Mouse (Mus musculus): Measurements from ENCODE around the gene Acat2. TPM values are rescaled to one million over a fixed set of nuclear protein-coding genes. Genes with fewer than 3 reads are reported as not detected.

Acat2 gene
- polyA plus RNA-seq, 1 experiment = not detected

GRCm38 (mm10) chr17:12916588-12917380, 43.8 kb downstream of the Acat2 start:
- TF ChIP-seq CTCF (IDR thresholded peaks at IDR 0.05; ENCODE audit: insufficient read depth, low read depth, low read length) (no peak), POLR2A (IDR thresholded peaks at IDR 0.05; ENCODE audit: insufficient read depth, low read depth, low read length) (no peak)
- Histone ChIP-seq H3K27ac (ENCODE audit: insufficient read depth, low read depth, low read length) (peak overlapping the region; percentile 48), H3K4me3 (ENCODE audit: insufficient read depth, low read depth, low read length) (peak overlapping the region; percentile 84), H3K4me1 (ENCODE audit: control insufficient read depth, insufficient read depth, low read length) (no peaks in the 10 kb centered on the region)
- under 1% methylated on average over 40 of the region's 40 CpGs for WGBS

- Histone ChIP-seq H3K4me1 (ENCODE audit: control insufficient read depth, insufficient read depth, low read length) (no peaks in the 10 kb centered on the region), H3K27ac (ENCODE audit: insufficient read depth, low read depth, low read length) (peak within 1 kb of the TSS; percentile 48), H3K4me3 (ENCODE audit: insufficient read depth, low read depth, low read length) (peak within 1 kb of the TSS; percentile 84)
- TF ChIP-seq POLR2A (IDR thresholded peaks at IDR 0.05; ENCODE audit: insufficient read depth, low read depth, low read length) (peak; percentile 74; the same call in 1 of the 2 replicates), CTCF (IDR thresholded peaks at IDR 0.05; ENCODE audit: insufficient read depth, low read depth, low read length) (no peak)
- WGBS = under 1% methylated on average over 56 of the region's 56 CpGs
These were observed 44.5 kb downstream of the Acat2 start, which contains the start of gene Mrpl18 for GRCm38 (mm10) chr17:12915881-12916583. TSS of gene Mrpl18 (minus strand) at chr17:12916345.

DNA sequence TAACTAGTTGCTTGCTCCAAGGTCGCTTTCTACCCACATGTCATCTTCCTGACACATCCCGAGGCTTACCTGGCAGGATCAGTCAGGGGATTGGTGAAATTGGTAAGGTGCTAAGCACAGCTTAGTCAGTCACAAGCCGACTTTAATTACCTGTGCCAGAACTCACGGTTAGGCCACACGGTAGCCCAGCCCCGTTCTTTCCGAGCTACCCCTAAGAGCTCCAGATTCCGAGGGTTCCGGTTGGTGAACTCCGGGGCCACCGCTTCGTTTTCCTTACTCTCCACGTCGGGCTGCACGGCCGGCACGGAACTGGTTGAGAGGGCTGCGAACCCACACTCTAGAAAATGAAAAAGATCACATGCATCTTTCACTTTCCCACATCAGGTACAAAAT, 45.1 kb downstream of the Acat2 start, which contains the start of gene Tcp1:
TSS of gene Tcp1 (plus strand) at position 214 of the 393 bp plus-strand sequence.
- H3K27ac ChIP-seq (ENCODE audit: insufficient read depth, low read depth, low read length) = peak within 1 kb of the TSS; percentile 48
- H3K4me1 ChIP-seq (ENCODE audit: control insufficient read depth, insufficient read depth, low read length) = no peaks in the 10 kb centered on the region
- H3K4me3 ChIP-seq (ENCODE audit: insufficient read depth, low read depth, low read length) = peak within 1 kb of the TSS; percentile 84
- no peak for TF ChIP-seq POLR2A (IDR thresholded peaks at IDR 0.05; ENCODE audit: insufficient read depth, low read depth, low read length)
- TF ChIP-seq CTCF (IDR thresholded peaks at IDR 0.05; ENCODE audit: insufficient read depth, low read depth, low read length) = no peak
- under 1% methylated on average over 18 of the region's 18 CpGs for WGBS

- no peak for TF ChIP-seq POLR2A (IDR thresholded peaks at IDR 0.05; ENCODE audit: insufficient read depth, low read depth, low read length)
- no peak for TF ChIP-seq CTCF (IDR thresholded peaks at IDR 0.05; ENCODE audit: insufficient read depth, low read depth, low read length)
- Histone ChIP-seq H3K4me3 (ENCODE audit: insufficient read depth, low read depth, low read length) (no peak overlapping the region), H3K27ac (ENCODE audit: insufficient read depth, low read depth, low read length) (no peak overlapping the region), H3K4me1 (ENCODE audit: control insufficient read depth, insufficient read depth, low read length) (no peaks in the 10 kb centered on the region)
- WGBS = 85% methylated on average over 8 of the region's 8 CpGs
These were observed 50.2 kb downstream of the Acat2 start for GRCm38 (mm10) chr17:12910391-12910790.

GRCm38 (mm10) chr17:12909361-12910280, 50.9 kb downstream of the Acat2 start, which contains the start of gene Pnldc1:
TSS of gene Pnldc1 (minus strand) at chr17:12910230.
- TF ChIP-seq POLR2A (IDR thresholded peaks at IDR 0.05; ENCODE audit: insufficient read depth, low read depth, low read length) = no peak
- TF ChIP-seq CTCF (IDR thresholded peaks at IDR 0.05; ENCODE audit: insufficient read depth, low read depth, low read length) = no peak
- H3K4me3 ChIP-seq (ENCODE audit: insufficient read depth, low read depth, low read length) = no peak within 1 kb of the TSS
- no peak within 1 kb of the TSS for H3K27ac ChIP-seq (ENCODE audit: insufficient read depth, low read depth, low read length)
- WGBS = 86% methylated on average over 35 of the region's 35 CpGs
- H3K4me1 ChIP-seq (ENCODE audit: control insufficient read depth, insufficient read depth, low read length) = no peaks in the 10 kb centered on the region

- Histone ChIP-seq H3K4me1 (ENCODE audit: control insufficient read depth, insufficient read depth, low read length) (no peaks in the 10 kb centered on the region), H3K27ac (ENCODE audit: insufficient read depth, low read depth, low read length) (no peak overlapping the region), H3K4me3 (ENCODE audit: insufficient read depth, low read depth, low read length) (no peak overlapping the region)
- no peak for TF ChIP-seq POLR2A (IDR thresholded peaks at IDR 0.05; ENCODE audit: insufficient read depth, low read depth, low read length)
- TF ChIP-seq CTCF (IDR thresholded peaks at IDR 0.05; ENCODE audit: insufficient read depth, low read depth, low read length) = no peak
- 92% methylated on average over 9 of the region's 9 CpGs for WGBS
These were observed 54.1 kb downstream of the Acat2 start for GRCm38 (mm10) chr17:12906436-12906835.

DNA sequence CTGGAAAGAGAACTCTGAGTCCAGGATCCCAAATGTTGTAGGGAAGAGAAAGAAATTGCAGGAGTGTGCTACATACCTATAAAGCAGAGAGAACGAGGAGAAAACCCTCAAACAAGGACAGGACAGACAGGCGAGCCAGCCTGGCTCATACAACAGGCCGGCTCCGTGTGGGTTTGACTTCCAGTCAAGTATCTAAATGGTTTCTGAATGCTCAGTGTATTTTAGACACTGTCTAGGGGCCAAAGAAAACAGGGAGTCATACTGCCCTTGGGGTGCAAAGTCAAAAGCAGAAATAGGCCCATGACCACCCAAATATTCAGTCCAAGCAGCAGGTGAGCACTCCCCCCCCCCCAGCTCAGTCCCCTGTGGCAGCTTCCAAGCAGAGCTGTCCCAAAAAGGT, 54.7 kb downstream of the Acat2 start:
- no peaks in the 10 kb centered on the region for H3K4me1 ChIP-seq (ENCODE audit: control insufficient read depth, insufficient read depth, low read length)
- no peak overlapping the region for H3K27ac ChIP-seq (ENCODE audit: insufficient read depth, low read depth, low read length)
- 88% methylated on average over 4 of the region's 4 CpGs for WGBS
- TF ChIP-seq POLR2A (IDR thresholded peaks at IDR 0.05; ENCODE audit: insufficient read depth, low read depth, low read length) (no peak), CTCF (IDR thresholded peaks at IDR 0.05; ENCODE audit: insufficient read depth, low read depth, low read length) (no peak)
- H3K4me3 ChIP-seq (ENCODE audit: insufficient read depth, low read depth, low read length) = no peak overlapping the region

DNA sequence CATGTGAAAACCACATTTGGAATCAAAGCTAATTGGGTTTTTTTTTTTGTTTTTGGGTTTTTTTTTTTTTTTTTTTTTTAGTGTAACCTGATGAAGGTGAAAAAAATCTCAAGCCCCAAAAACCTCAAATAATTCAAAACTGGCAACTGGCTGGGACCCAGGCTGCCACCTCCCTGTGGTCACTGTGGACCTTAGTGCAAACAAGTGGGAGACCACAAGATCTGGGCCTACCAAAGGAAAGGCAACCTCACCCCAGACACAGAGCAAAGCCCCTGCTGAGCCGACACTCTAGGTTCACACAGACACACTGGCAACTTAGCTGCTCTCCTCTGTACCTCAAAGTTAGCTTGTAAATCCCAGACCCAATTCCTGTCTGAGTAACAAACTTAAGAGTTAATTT, 56.2 kb downstream of the Acat2 start:
- H3K4me1 ChIP-seq (ENCODE audit: control insufficient read depth, insufficient read depth, low read length) = no peaks in the 10 kb centered on the region
- H3K27ac ChIP-seq (ENCODE audit: insufficient read depth, low read depth, low read length) = no peak overlapping the region
- H3K4me3 ChIP-seq (ENCODE audit: insufficient read depth, low read depth, low read length) = no peak overlapping the region
- TF ChIP-seq CTCF (IDR thresholded peaks at IDR 0.05; ENCODE audit: insufficient read depth, low read depth, low read length) = no peak
- TF ChIP-seq POLR2A (IDR thresholded peaks at IDR 0.05; ENCODE audit: insufficient read depth, low read depth, low read length) = no peak
- 73% methylated on average over 1 of the region's 1 CpGs for WGBS
